Mouse (Mus musculus) intestine, embryonic 14.5 days (tissue): ENCODE measurements around the gene Gnptab. TPM values are rescaled to one million over a fixed set of nuclear protein-coding genes. Genes with fewer than 3 reads are reported as not detected.
A peak's percentile ranks its signal among the peaks of the same experiment; 100 is the strongest.
"Not testable (repeated sequence)": the region's sequence is repeated elsewhere in the genome, so short reads cannot be mapped to it uniquely, and the experiment has no call there.

Experiments
- ATAC-seq: fragments of 200-750 bp; cut with Nextera tagmentation; replicated peaks from 2 replicates; pipeline ENCODE4 v1.8.0; 2017; ENCODE audit warnings: low read depth, moderate number of reproducible peaks, moderate TSS enrichment, moderate library complexity; ENCODE audit not compliant: low FRiP score, low TSS enrichment
- DNase-seq: peaks from one replicate; pipeline ENCODE4 v3.0.0-alpha.2; 2018; ENCODE audit warnings: low spot score
- H3K27ac ChIP-seq: fragments of 300-500 bp; sonication (generic); 2 replicates; pipeline ENCODE4 v1.5.1; 2014; ENCODE audit warnings: low read depth, mild to moderate bottlenecking, control low read depth
- H3K27me3 ChIP-seq: fragments of 300-500 bp; sonication (generic); replicated peaks from 2 replicates; pipeline ENCODE4 v1.6.1; 2014; ENCODE audit warnings: low read length, control low read depth; ENCODE audit not compliant: control insufficient read depth, insufficient read depth
- H3K36me3 ChIP-seq: fragments of 300-500 bp; sonication (generic); 2 replicates; pipeline ENCODE4 v1.6.1; 2014; ENCODE audit warnings: low read length, control low read depth; ENCODE audit not compliant: control insufficient read depth, insufficient read depth
- H3K4me1 ChIP-seq: fragments of 300-500 bp; sonication (generic); replicated peaks from 2 replicates; pipeline ENCODE4 v1.6.1; 2014; ENCODE audit warnings: low read length, control low read depth, mixed read lengths; ENCODE audit not compliant: control insufficient read depth, insufficient read depth
- H3K4me2 ChIP-seq: fragments of 300-500 bp; sonication (generic); 2 replicates; pipeline ENCODE4 v1.6.1; 2014; ENCODE audit warnings: low read length
- H3K4me3 ChIP-seq: fragments of 300-500 bp; sonication (generic); 2 replicates; pipeline ENCODE4 v1.5.1; 2014; ENCODE audit warnings: low read depth, low read length, control low read depth, mixed read lengths
- H3K9ac ChIP-seq: fragments of 300-500 bp; sonication (generic); 2 replicates; pipeline ENCODE4 v1.6.1; 2014; ENCODE audit warnings: mild to moderate bottlenecking, low read length
- H3K9me3 ChIP-seq: fragments of 300-500 bp; sonication (generic); 2 replicates; pipeline ENCODE4 v1.6.1; 2016; ENCODE audit warnings: low read length, control low read depth; ENCODE audit not compliant: control insufficient read depth
- WGBS: fragments of 180-500 bp; shearing (Covaris S2); extraction: QIAGEN DNeasy Blood & Tissue Kit; methylation state at CpG from one replicate; pipeline ENCODE4 v1.1.7; 2014; 5-methylcytosine and 5-hydroxymethylcytosine counted together
- polyA plus RNA-seq: library from polyadenylated mRNA; unstranded; fragments of >200 nt; fragmentation: Nextera tagmentation; extraction: Ambion mirVana; gene quantifications from 2 replicates; pipeline ENCODE4 v1.2.1, GENCODE M21; 2014

Gnptab gene
- polyA plus RNA-seq, 1 experiment from 2014 or later: 14.0 TPM

- Histone ChIP-seq H3K9me3 (no peaks in the 10 kb centered on the region), H3K36me3 (no peaks in the 10 kb centered on the region), H3K27ac (no peak overlapping the region), H3K27me3 (no peaks in the 10 kb centered on the region), H3K4me1 (no peaks in the 10 kb centered on the region), H3K4me3 (no peak overlapping the region), H3K9ac (no peak overlapping the region), H3K4me2 (no peak overlapping the region)
- ATAC-seq (no peak), DNase-seq (no peak)
- 7% methylated on average over 2 of the region's 2 CpGs for WGBS
Measured at GRCm38 (mm10) chr10:88371793-88372192, 7.1 kb upstream of the Gnptab start.

GRCm38 (mm10) chr10:88372436-88372835 is 6.5 kb upstream of the Gnptab start:
- Histone ChIP-seq H3K4me1 (no peaks in the 10 kb centered on the region), H3K4me3 (no peak overlapping the region), H3K27me3 (no peaks in the 10 kb centered on the region), H3K36me3 (no peaks in the 10 kb centered on the region), H3K9ac (no peak overlapping the region), H3K27ac (no peak overlapping the region), H3K9me3 (no peaks in the 10 kb centered on the region), H3K4me2 (no peak overlapping the region)
- DNase-seq (no peak), ATAC-seq (no peak)
- WGBS: 88% methylated on average over 4 of the region's 4 CpGs

GRCm38 (mm10) chr10:88372945-88373344 is 6.0 kb upstream of the Gnptab start:
- H3K4me2 ChIP-seq, H3K27ac ChIP-seq, ATAC-seq, H3K9ac ChIP-seq, H3K4me3 ChIP-seq, H3K27me3 ChIP-seq, H3K36me3 ChIP-seq, H3K9me3 ChIP-seq, DNase-seq, H3K4me1 ChIP-seq: not testable (repeated sequence)
- WGBS: 79% methylated on average over 2 of the region's 2 CpGs

GRCm38 (mm10) chr10:88374984-88375383 is 3.9 kb upstream of the Gnptab start:
- WGBS: 35% methylated on average over 10 of the region's 10 CpGs
- H3K4me2 ChIP-seq: no peak overlapping the region
- H3K27me3 ChIP-seq: no peaks in the 10 kb centered on the region
- DNase-seq (no peak), ATAC-seq (no peak)
- H3K4me3 ChIP-seq: no peak overlapping the region
- no peak overlapping the region for H3K9ac ChIP-seq
- no peaks in the 10 kb centered on the region for H3K36me3 ChIP-seq
- no peak overlapping the region for H3K27ac ChIP-seq
- no peaks in the 10 kb centered on the region for H3K9me3 ChIP-seq
- H3K4me1 ChIP-seq: 0 out of 2 replicates have a peak, but pooled peaks cover 3% of the 10 kb centered on the region

- WGBS: 9% methylated on average over 11 of the region's 11 CpGs
- no peak overlapping the region for H3K4me2 ChIP-seq
Measured at GRCm38 (mm10) chr10:88376770-88377169, 2.2 kb upstream of the Gnptab start.

GRCm38 (mm10) chr10:88377666-88378065 is 1.3 kb upstream of the Gnptab start:
- Histone ChIP-seq H3K9me3 (no peaks in the 10 kb centered on the region), H3K27ac (no peak overlapping the region), H3K36me3 (no peaks in the 10 kb centered on the region), H3K27me3 (no peaks in the 10 kb centered on the region), H3K4me1 (peaks cover 7% of the 10 kb centered on the region; the same call in 1 of the 2 replicates), H3K4me2 (no peak overlapping the region), H3K9ac (no peak overlapping the region), H3K4me3 (no peak overlapping the region)
- ATAC-seq: no peak
- WGBS: 85% methylated on average over 4 of the region's 4 CpGs
- no peak for DNase-seq

More at GRCm38 (mm10) chr10:88376770-88377169, 2.2 kb upstream of the Gnptab start:
- DNase-seq (peak; percentile 97), ATAC-seq (no peak)
- Histone ChIP-seq H3K4me1 (peaks cover 7% of the 10 kb centered on the region; the same call in 1 of the 2 replicates), H3K9me3 (no peaks in the 10 kb centered on the region), H3K27ac (no peak overlapping the region), H3K36me3 (no peaks in the 10 kb centered on the region), H3K27me3 (no peaks in the 10 kb centered on the region), H3K4me3 (no peak overlapping the region), H3K9ac (no peak overlapping the region)

- 2% methylated on average over 11 of the region's 11 CpGs for WGBS
- Histone ChIP-seq H3K9ac (peak overlapping the region; percentile 59), H3K27me3 (no peaks in the 10 kb centered on the region)
Measured at GRCm38 (mm10) chr10:88380002-88380401, 1.1 kb downstream of the Gnptab start.

GRCm38 (mm10) chr10:88380430-88381060 is 1.6 kb downstream of the Gnptab start:
- Histone ChIP-seq H3K4me3 (peak overlapping the region; percentile 57), H3K9me3 (no peaks in the 10 kb centered on the region), H3K36me3 (no peaks in the 10 kb centered on the region), H3K4me1 (peaks cover 7% of the 10 kb centered on the region; the same call in 1 of the 2 replicates), H3K9ac (0 out of 2 replicates have a peak overlapping the region, but pooled peaks have one; percentile 17), H3K4me2 (peak overlapping the region; percentile 52), H3K27ac (no peak overlapping the region), H3K27me3 (no peaks in the 10 kb centered on the region)
- no peak for ATAC-seq
- WGBS: 58% methylated on average over 14 of the region's 14 CpGs
- DNase-seq: no peak

More at GRCm38 (mm10) chr10:88380002-88380401, 1.1 kb downstream of the Gnptab start:
- Histone ChIP-seq H3K4me1 (peaks cover 7% of the 10 kb centered on the region; the same call in 1 of the 2 replicates), H3K27ac (no peak overlapping the region), H3K36me3 (no peaks in the 10 kb centered on the region), H3K4me2 (peak overlapping the region; percentile 52), H3K4me3 (peak overlapping the region; percentile 57), H3K9me3 (no peaks in the 10 kb centered on the region)
- DNase-seq (peak; percentile 65), ATAC-seq (0 out of 2 replicates have a peak, but pooled peaks have one; percentile 55)

- Histone ChIP-seq H3K4me3 (no peak overlapping the region), H3K27ac (no peak overlapping the region), H3K27me3 (no peaks in the 10 kb centered on the region), H3K36me3 (no peaks in the 10 kb centered on the region), H3K4me2 (no peak overlapping the region), H3K9me3 (no peaks in the 10 kb centered on the region), H3K9ac (no peak overlapping the region), H3K4me1 (peaks cover 7% of the 10 kb centered on the region; the same call in 1 of the 2 replicates)
- ATAC-seq (no peak), DNase-seq (no peak)
- 72% methylated on average over 4 of the region's 4 CpGs for WGBS
Measured at GRCm38 (mm10) chr10:88381286-88381685, 2.4 kb downstream of the Gnptab start.
